Mouse (Mus musculus): ENCODE results near the gene Crx. TPM values are rescaled to one million over a fixed set of nuclear protein-coding genes. Genes with fewer than 3 reads are reported as not detected.

The Crx gene
- polyA plus RNA-seq, 1 experiment from 2014 or later, result not detected

- Histone ChIP-seq H3K4me3 (no peak within 1 kb of the TSS), H3K9ac (no peak within 1 kb of the TSS), H3K9me3 (peaks cover 6% of the 10 kb centered on the region; the same call in 1 of the 2 replicates), H3K36me3 (no peaks in the 10 kb centered on the region), H3K27me3 (no peaks in the 10 kb centered on the region), H3K4me1 (replicated peaks) (no peaks in the 10 kb centered on the region), H3K4me2 (no peak within 1 kb of the TSS), H3K27ac (replicated peaks) (no peak within 1 kb of the TSS)
- ATAC-seq (ENCODE audit: low FRiP score, low read depth), result no peak
- 93% methylated on average over 3 of the region's 3 CpGs for WGBS
Observed at GRCm38 (mm10) chr7:15839578-15839977, 40.2 kb downstream of the Crx start, which contains the start of gene Obox6. Gene Obox6, minus strand, starts transcription at chr7:15839678.

Other genes starting within 250 kb of the Crx start
- not detected in 2 replicates for gene Obox3, start 240.1 kb downstream of the Crx start, polyA plus RNA-seq (2015; fragmentation: Nextera tagmentation; extraction: Ambion mirVana)
- gene Obox5, start 129.8 kb downstream of the Crx start, polyA plus RNA-seq (2015; fragmentation: Nextera tagmentation; extraction: Ambion mirVana), result not detected in 2 replicates
- gene Obox6, start 40.3 kb downstream of the Crx start, polyA plus RNA-seq (2015; fragmentation: Nextera tagmentation; extraction: Ambion mirVana), result not detected in 2 replicates
- not detected in 2 replicates for gene Crxos, start 2.6 kb upstream of the Crx start, polyA plus RNA-seq (2015; fragmentation: Nextera tagmentation; extraction: Ambion mirVana)
- gene Selenow, start 42.4 kb upstream of the Crx start, polyA plus RNA-seq (2015; fragmentation: Nextera tagmentation; extraction: Ambion mirVana), result 1,476 and 1,563 TPM in 2 replicates
- 110 and 114 TPM in 2 replicates for gene Nop53, start 66.1 kb upstream of the Crx start, polyA plus RNA-seq (2015; fragmentation: Nextera tagmentation; extraction: Ambion mirVana)
- gene Ehd2, start 87.6 kb upstream of the Crx start, polyA plus RNA-seq (2015; fragmentation: Nextera tagmentation; extraction: Ambion mirVana), result 6.5 and 6.9 TPM in 2 replicates
- gene Bicra, start 168.0 kb upstream of the Crx start, polyA plus RNA-seq (2015; fragmentation: Nextera tagmentation; extraction: Ambion mirVana), result 7.5 and 8.7 TPM in 2 replicates
- 0.06 and 0.26 TPM in 2 replicates for gene Zfp541, start 181.8 kb upstream of the Crx start, polyA plus RNA-seq (2015; fragmentation: Nextera tagmentation; extraction: Ambion mirVana)
- 218 and 239 TPM in 2 replicates for gene Napa, start 218.5 kb upstream of the Crx start, polyA plus RNA-seq (2015; fragmentation: Nextera tagmentation; extraction: Ambion mirVana)
- 45.3 and 53.5 TPM in 2 replicates for gene Kptn, start 239.9 kb upstream of the Crx start, polyA plus RNA-seq (2015; fragmentation: Nextera tagmentation; extraction: Ambion mirVana)
- gene Slc8a2, start 249.9 kb upstream of the Crx start, polyA plus RNA-seq (2015; fragmentation: Nextera tagmentation; extraction: Ambion mirVana), result 1.1 TPM in 2 replicates